Mouse (Mus musculus) olfactory bulb, adult 2 months (tissue): Measurements from ENCODE around the gene Tbc1d1.

Source experiments
- CTCF ChIP-seq: fragments of 200-500 bp; IDR thresholded peaks from 2 replicates; pipeline ENCODE4 v1.5.1; 2012; ENCODE audit warnings: low read depth, mild to moderate bottlenecking, low read length, moderate library complexity; ENCODE audit not compliant: insufficient read depth
- POLR2A ChIP-seq: fragments of 200-500 bp; IDR thresholded peaks from 2 replicates; pipeline ENCODE4 v1.6.1; 2012; ENCODE audit warnings: mild to moderate bottlenecking, low read depth, low read length, moderate library complexity; ENCODE audit not compliant: insufficient read depth

DNA sequence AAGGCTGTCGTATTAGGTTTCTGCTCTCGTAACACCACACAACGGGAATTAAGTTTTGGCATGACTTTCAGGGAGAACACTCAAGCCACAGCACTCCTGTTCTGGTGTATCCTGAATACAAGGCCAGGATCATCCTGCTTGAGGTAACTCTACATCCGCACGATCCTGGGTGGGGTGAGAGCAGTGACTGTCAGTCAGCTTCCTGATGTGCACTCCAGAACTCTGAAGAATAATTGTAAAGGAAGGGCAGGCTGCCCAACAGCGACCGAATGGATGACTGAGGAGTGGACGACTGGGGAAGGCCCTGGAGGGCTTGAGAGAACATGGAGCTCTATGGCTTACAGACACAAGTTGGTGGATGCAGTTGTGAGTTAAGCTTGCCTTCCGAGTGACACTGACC, 210.0 kb downstream of the Tbc1d1 start:
- no peak for TF ChIP-seq CTCF
- TF ChIP-seq POLR2A = no peak
